Mouse (Mus musculus): ENCODE results near the gene Naalad2. TPM values are rescaled to one million over a fixed set of nuclear protein-coding genes. Genes with fewer than 3 reads are reported as not detected.
"Not testable (repeated sequence)": the region's sequence is repeated elsewhere in the genome, so short reads cannot be mapped to it uniquely, and the experiment has no call there.

Gene Naalad2
- polyA plus RNA-seq (2014; fragmentation: Nextera tagmentation; extraction: Ambion mirVana), result 1.7 and 2.0 TPM in 2 replicates

GRCm38 (mm10) chr9:18402895-18403294 is at the start of gene Naalad2:
TSS of gene Naalad2 (minus strand) at chr9:18402995.
- H3K4me1 ChIP-seq (ENCODE audit: control insufficient read depth, insufficient read depth, low read length); H3K4me2 ChIP-seq; H3K9me3 ChIP-seq (replicated peaks; ENCODE audit: control insufficient read depth, low read length); H3K27me3 ChIP-seq (ENCODE audit: control insufficient read depth, insufficient read depth, low read length); H3K27ac ChIP-seq (ENCODE audit: low read depth, low read length); H3K4me3 ChIP-seq (ENCODE audit: low read depth, low read length); H3K9ac ChIP-seq (ENCODE audit: low read depth, low read length); ATAC-seq (replicated peaks; ENCODE audit: insufficient number of reproducible peaks, low FRiP score, low TSS enrichment); H3K36me3 ChIP-seq (ENCODE audit: control insufficient read depth, insufficient read depth, low read length): not testable (repeated sequence)
- WGBS (ENCODE audit: insufficient replicate concordance), result 64% methylated on average over 2 of the region's 2 CpGs

GRCm38 (mm10) chr9:18431687-18432086 is 28.9 kb upstream of the Naalad2 start:
- no peak overlapping the region for H3K4me3 ChIP-seq (ENCODE audit: low read depth, low read length)
- H3K9me3 ChIP-seq (replicated peaks; ENCODE audit: control insufficient read depth, low read length), result no peaks in the 10 kb centered on the region
- 69% methylated on average over 10 of the region's 10 CpGs for WGBS (ENCODE audit: insufficient replicate concordance)
- H3K9ac ChIP-seq (ENCODE audit: low read depth, low read length), result no peak overlapping the region
- ATAC-seq (replicated peaks; ENCODE audit: insufficient number of reproducible peaks, low FRiP score, low TSS enrichment), result no peak
- H3K36me3 ChIP-seq (ENCODE audit: control insufficient read depth, insufficient read depth, low read length), result no peaks in the 10 kb centered on the region
- no peak overlapping the region for H3K27ac ChIP-seq (ENCODE audit: low read depth, low read length)
- no peaks in the 10 kb centered on the region for H3K27me3 ChIP-seq (ENCODE audit: control insufficient read depth, insufficient read depth, low read length)
- no peaks in the 10 kb centered on the region for H3K4me1 ChIP-seq (ENCODE audit: control insufficient read depth, insufficient read depth, low read length)
- H3K4me2 ChIP-seq, result no peak overlapping the region

GRCm38 (mm10) chr9:18430354-18430753 is 27.6 kb upstream of the Naalad2 start, which contains the start of gene Mbd3l2:
TSS of gene Mbd3l2 (plus strand) at chr9:18430654.
- Histone ChIP-seq H3K4me3 (ENCODE audit: low read depth, low read length) (no peak within 1 kb of the TSS), H3K4me1 (ENCODE audit: control insufficient read depth, insufficient read depth, low read length) (no peaks in the 10 kb centered on the region), H3K27ac (ENCODE audit: low read depth, low read length) (no peak within 1 kb of the TSS), H3K36me3 (ENCODE audit: control insufficient read depth, insufficient read depth, low read length) (no peaks in the 10 kb centered on the region), H3K9me3 (replicated peaks; ENCODE audit: control insufficient read depth, low read length) (no peaks in the 10 kb centered on the region), H3K9ac (ENCODE audit: low read depth, low read length) (no peak within 1 kb of the TSS), H3K4me2 (no peak within 1 kb of the TSS), H3K27me3 (ENCODE audit: control insufficient read depth, insufficient read depth, low read length) (no peaks in the 10 kb centered on the region)
- ATAC-seq (replicated peaks; ENCODE audit: insufficient number of reproducible peaks, low FRiP score, low TSS enrichment), result no peak

GRCm38 (mm10) chr9:18412371-18412770 is 9.6 kb upstream of the Naalad2 start:
- not testable (repeated sequence) for H3K27ac ChIP-seq (ENCODE audit: low read depth, low read length); H3K9me3 ChIP-seq (replicated peaks; ENCODE audit: control insufficient read depth, low read length); H3K27me3 ChIP-seq (ENCODE audit: control insufficient read depth, insufficient read depth, low read length); H3K4me1 ChIP-seq (ENCODE audit: control insufficient read depth, insufficient read depth, low read length); H3K4me3 ChIP-seq (ENCODE audit: low read depth, low read length); H3K9ac ChIP-seq (ENCODE audit: low read depth, low read length); H3K36me3 ChIP-seq (ENCODE audit: control insufficient read depth, insufficient read depth, low read length); ATAC-seq (replicated peaks; ENCODE audit: insufficient number of reproducible peaks, low FRiP score, low TSS enrichment); H3K4me2 ChIP-seq
- 81% methylated on average over 4 of the region's 4 CpGs for whole genome bisulfite sequencing (ENCODE audit: insufficient replicate concordance)

- Histone ChIP-seq H3K9ac (ENCODE audit: low read depth, low read length) (no peak within 1 kb of the TSS), H3K4me1 (ENCODE audit: control insufficient read depth, insufficient read depth, low read length) (no peaks in the 10 kb centered on the region), H3K9me3 (replicated peaks; ENCODE audit: control insufficient read depth, low read length) (no peaks in the 10 kb centered on the region), H3K4me3 (ENCODE audit: low read depth, low read length) (no peak within 1 kb of the TSS), H3K27ac (ENCODE audit: low read depth, low read length) (no peak within 1 kb of the TSS), H3K4me2 (no peak within 1 kb of the TSS), H3K36me3 (ENCODE audit: control insufficient read depth, insufficient read depth, low read length) (no peaks in the 10 kb centered on the region), H3K27me3 (ENCODE audit: control insufficient read depth, insufficient read depth, low read length) (no peaks in the 10 kb centered on the region)
- no peak for ATAC-seq (replicated peaks; ENCODE audit: insufficient number of reproducible peaks, low FRiP score, low TSS enrichment)
- WGBS (ENCODE audit: insufficient replicate concordance), result 63% methylated on average over 1 of the region's 1 CpGs
Measured at GRCm38 (mm10) chr9:18404118-18404517, 1.3 kb upstream of the Naalad2 start, which contains the start of gene Ubtfl1. TSS of gene Ubtfl1 (plus strand) at chr9:18404418.

- Histone ChIP-seq H3K9me3 (replicated peaks; ENCODE audit: control insufficient read depth, low read length) (no peaks in the 10 kb centered on the region), H3K4me1 (ENCODE audit: control insufficient read depth, insufficient read depth, low read length) (no peaks in the 10 kb centered on the region), H3K4me3 (ENCODE audit: low read depth, low read length) (no peak overlapping the region), H3K4me2 (no peak overlapping the region), H3K9ac (ENCODE audit: low read depth, low read length) (no peak overlapping the region), H3K27ac (ENCODE audit: low read depth, low read length) (no peak overlapping the region), H3K27me3 (ENCODE audit: control insufficient read depth, insufficient read depth, low read length) (no peaks in the 10 kb centered on the region), H3K36me3 (ENCODE audit: control insufficient read depth, insufficient read depth, low read length) (no peaks in the 10 kb centered on the region)
- 81% methylated on average over 1 of the region's 1 CpGs for WGBS (ENCODE audit: insufficient replicate concordance)
- no peak for ATAC-seq (replicated peaks; ENCODE audit: insufficient number of reproducible peaks, low FRiP score, low TSS enrichment)
Measured at GRCm38 (mm10) chr9:18399629-18400028, 3.2 kb downstream of the Naalad2 start.

GRCm38 (mm10) chr9:18385782-18386181 is 17.0 kb downstream of the Naalad2 start:
- no peak for ATAC-seq (replicated peaks; ENCODE audit: insufficient number of reproducible peaks, low FRiP score, low TSS enrichment)
- peak overlapping the region; percentile 60 for H3K9ac ChIP-seq (ENCODE audit: low read depth, low read length)
- no peaks in the 10 kb centered on the region for H3K36me3 ChIP-seq (ENCODE audit: control insufficient read depth, insufficient read depth, low read length)
- 0 out of 2 replicates have a peak overlapping the region, but pooled peaks have one; percentile 6 for H3K4me3 ChIP-seq (ENCODE audit: low read depth, low read length)
- no peaks in the 10 kb centered on the region for H3K4me1 ChIP-seq (ENCODE audit: control insufficient read depth, insufficient read depth, low read length)
- WGBS (ENCODE audit: insufficient replicate concordance), result 16% methylated on average over 6 of the region's 6 CpGs
- H3K27me3 ChIP-seq (ENCODE audit: control insufficient read depth, insufficient read depth, low read length), result no peaks in the 10 kb centered on the region
- no peak overlapping the region for H3K27ac ChIP-seq (ENCODE audit: low read depth, low read length)
- H3K9me3 ChIP-seq (replicated peaks; ENCODE audit: control insufficient read depth, low read length), result no peaks in the 10 kb centered on the region
- H3K4me2 ChIP-seq, result peak overlapping the region; percentile 57

- H3K4me2 ChIP-seq; ATAC-seq (replicated peaks; ENCODE audit: insufficient number of reproducible peaks, low FRiP score, low TSS enrichment); H3K36me3 ChIP-seq (ENCODE audit: control insufficient read depth, insufficient read depth, low read length); H3K27ac ChIP-seq (ENCODE audit: low read depth, low read length); H3K4me3 ChIP-seq (ENCODE audit: low read depth, low read length); H3K9ac ChIP-seq (ENCODE audit: low read depth, low read length); H3K4me1 ChIP-seq (ENCODE audit: control insufficient read depth, insufficient read depth, low read length); H3K27me3 ChIP-seq (ENCODE audit: control insufficient read depth, insufficient read depth, low read length); H3K9me3 ChIP-seq (replicated peaks; ENCODE audit: control insufficient read depth, low read length): not testable (repeated sequence)
- 71% methylated on average over 1 of the region's 1 CpGs for WGBS (ENCODE audit: insufficient replicate concordance)
Measured at GRCm38 (mm10) chr9:18373026-18373425, 29.8 kb downstream of the Naalad2 start.

GRCm38 (mm10) chr9:18319990-18320389 is 82.8 kb downstream of the Naalad2 start:
- H3K4me2 ChIP-seq, result no peak overlapping the region
- no peak overlapping the region for H3K4me3 ChIP-seq (ENCODE audit: low read depth, low read length)
- no peaks in the 10 kb centered on the region for H3K4me1 ChIP-seq (ENCODE audit: control insufficient read depth, insufficient read depth, low read length)
- WGBS (ENCODE audit: insufficient replicate concordance), result 90% methylated on average over 3 of the region's 3 CpGs
- H3K36me3 ChIP-seq (ENCODE audit: control insufficient read depth, insufficient read depth, low read length), result peaks cover 2% of the 10 kb centered on the region; the same call in 1 of the 2 replicates
- H3K27ac ChIP-seq (ENCODE audit: low read depth, low read length), result no peak overlapping the region
- H3K9ac ChIP-seq (ENCODE audit: low read depth, low read length), result no peak overlapping the region
- H3K27me3 ChIP-seq (ENCODE audit: control insufficient read depth, insufficient read depth, low read length), result no peaks in the 10 kb centered on the region
- H3K9me3 ChIP-seq (replicated peaks; ENCODE audit: control insufficient read depth, low read length), result no peaks in the 10 kb centered on the region
- ATAC-seq (replicated peaks; ENCODE audit: insufficient number of reproducible peaks, low FRiP score, low TSS enrichment), result no peak

Measured in heart, embryonic 11.5 days (tissue).